Mouse (Mus musculus) stomach, postnatal 0 days (tissue): ENCODE results near the gene Wnt9a. TPM values are rescaled to one million over a fixed set of nuclear protein-coding genes. Genes with fewer than 3 reads are reported as not detected.
A peak's percentile ranks its signal among the peaks of the same experiment; 100 is the strongest.

Source experiments
- ATAC-seq: fragments of 200-750 bp; cut with Nextera tagmentation; 2 replicates; pipeline ENCODE4 v1.8.0; 2017; ENCODE audit not compliant: low FRiP score, low TSS enrichment
- DNase-seq: peaks from one replicate; pipeline ENCODE4 v3.0.0-alpha.2; 2016; ENCODE audit warnings: low spot score
- H3K27ac ChIP-seq: fragments of 300-500 bp; sonication (generic); replicated peaks from 2 replicates; pipeline ENCODE4 v1.5.1; 2014; ENCODE audit warnings: mild to moderate bottlenecking, control low read depth
- H3K27me3 ChIP-seq: fragments of 300-500 bp; sonication (generic); 2 replicates; pipeline ENCODE4 v1.6.1; 2014; ENCODE audit warnings: low read length; ENCODE audit not compliant: control insufficient read depth, insufficient read depth
- H3K36me3 ChIP-seq: fragments of 300-500 bp; sonication (generic); 2 replicates; pipeline ENCODE4 v1.6.1; 2014; ENCODE audit warnings: low read length, mixed read lengths; ENCODE audit not compliant: control insufficient read depth, insufficient read depth
- H3K4me1 ChIP-seq: fragments of 300-500 bp; sonication (generic); replicated peaks from 2 replicates; pipeline ENCODE4 v1.6.1; 2014; ENCODE audit warnings: antibody characterized with exemption; ENCODE audit not compliant: control insufficient read depth, insufficient read depth
- H3K4me2 ChIP-seq: fragments of 300-500 bp; sonication (generic); replicated peaks from 2 replicates; pipeline ENCODE4 v1.6.1; 2014; ENCODE audit warnings: low read depth, mild to moderate bottlenecking, control low read depth, moderate library complexity
- H3K4me3 ChIP-seq: fragments of 300-500 bp; sonication (generic); 2 replicates; pipeline ENCODE4 v1.5.1; 2014; ENCODE audit warnings: low read depth, low read length, control low read depth
- H3K9ac ChIP-seq: fragments of 300-500 bp; sonication (generic); 2 replicates; pipeline ENCODE4 v1.6.1; 2014; ENCODE audit warnings: mild to moderate bottlenecking, low read length, control low read depth, mixed read lengths
- H3K9me3 ChIP-seq: fragments of 300-500 bp; sonication (generic); 2 replicates; pipeline ENCODE4 v1.6.1; 2016; ENCODE audit warnings: low read length; ENCODE audit not compliant: control insufficient read depth
- CTCF ChIP-seq: IDR thresholded peaks from 2 replicates; pipeline ENCODE4 v1.5.1; 2016; ENCODE audit warnings: antibody characterized with exemption, low read depth, mild to moderate bottlenecking, moderate library complexity
- EP300 ChIP-seq: optimal IDR thresholded peaks from 2 replicates; pipeline ENCODE3; 2016; ENCODE audit warnings: antibody characterized with exemption
- WGBS: fragments of 180-500 bp; shearing (Covaris S2); extraction: QIAGEN DNeasy Blood & Tissue Kit; methylation state at CpG from one replicate; pipeline ENCODE4 v1.1.7; 2014; 5-methylcytosine and 5-hydroxymethylcytosine counted together
- polyA plus RNA-seq: library from polyadenylated mRNA; unstranded; fragments of >200 nt; fragmentation: Nextera tagmentation; extraction: Ambion mirVana; gene quantifications from 2 replicates; pipeline ENCODE4 v1.2.1, GENCODE M21; 2015

Wnt9a gene
- polyA plus RNA-seq, 1 experiment from 2014 or later = 2.8 TPM

GRCm38 (mm10) chr11:59305821-59306215 lies 910 bp upstream of the Wnt9a start:
- H3K9ac ChIP-seq = no peak overlapping the region
- H3K4me3 ChIP-seq = no peak overlapping the region
- ATAC-seq (no peak), DNase-seq (no peak)
- no peak overlapping the region for H3K27ac ChIP-seq
- H3K4me2 ChIP-seq = peak overlapping the region; percentile 90; the same call in 1 of the 2 replicates
- TF ChIP-seq EP300 (no peak), CTCF (no peak)
- H3K9me3 ChIP-seq = no peaks in the 10 kb centered on the region
- no peaks in the 10 kb centered on the region for H3K27me3 ChIP-seq
- peaks cover 3% of the 10 kb centered on the region for H3K4me1 ChIP-seq
- WGBS = 8% methylated on average over 10 of the region's 10 CpGs
- H3K36me3 ChIP-seq = no peaks in the 10 kb centered on the region

DNA sequence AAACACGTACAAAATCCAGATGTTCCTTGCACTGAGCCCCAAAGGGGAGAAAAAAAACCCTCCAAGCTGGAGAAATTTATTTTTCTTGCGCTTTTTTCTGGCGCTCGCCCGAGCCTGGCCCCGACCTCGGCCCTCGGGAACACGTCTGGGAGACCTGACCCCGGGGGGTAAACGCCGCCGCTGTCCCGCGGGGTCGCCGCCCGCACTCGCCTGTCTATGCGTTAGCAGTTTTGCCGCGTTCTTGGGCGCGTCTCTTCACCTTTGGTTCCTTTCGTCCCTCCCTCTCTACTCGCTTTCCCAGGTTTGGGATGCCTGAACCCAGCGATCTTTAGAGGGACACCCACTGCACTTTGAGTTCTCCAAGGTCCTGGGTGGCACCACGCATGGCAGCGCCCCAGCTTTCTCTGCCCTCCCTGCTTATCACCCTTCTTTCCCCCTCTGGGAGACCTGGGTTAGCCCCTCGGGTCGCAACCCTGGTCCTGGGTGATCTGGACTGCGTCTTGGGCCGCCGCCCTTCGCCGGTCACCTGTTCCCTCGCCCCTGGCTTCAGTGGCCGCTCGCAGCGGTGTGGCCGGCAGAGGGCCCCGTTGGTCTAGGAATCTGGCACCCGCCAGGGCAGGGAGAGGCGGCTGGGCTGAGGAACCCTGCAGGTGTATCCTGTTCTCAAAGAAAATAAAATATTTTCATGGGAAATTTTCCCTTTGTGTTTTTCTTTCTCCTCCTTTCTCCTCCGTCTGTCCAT lies 865 bp downstream of the Wnt9a start:
- Histone ChIP-seq H3K4me2 (peak overlapping the region; percentile 90), H3K27ac (no peak overlapping the region), H3K4me1 (peaks cover 3% of the 10 kb centered on the region), H3K27me3 (no peaks in the 10 kb centered on the region), H3K9ac (peak overlapping the region; percentile 78), H3K4me3 (peak overlapping the region; percentile 70), H3K9me3 (no peaks in the 10 kb centered on the region), H3K36me3 (no peaks in the 10 kb centered on the region)
- DNase-seq (peak; percentile 90), ATAC-seq (peak; percentile 76)
- 2% methylated on average over 45 of the region's 45 CpGs for WGBS
- TF ChIP-seq CTCF (peak; percentile 90), EP300 (no peak)

GRCm38 (mm10) chr11:59308164-59308542 lies 1.4 kb downstream of the Wnt9a start:
- H3K36me3 ChIP-seq = no peaks in the 10 kb centered on the region
- DNase-seq = no peak
- peak overlapping the region; percentile 18; the same call in 1 of the 2 replicates for H3K9ac ChIP-seq
- H3K4me1 ChIP-seq = peaks cover 3% of the 10 kb centered on the region
- H3K4me2 ChIP-seq = peak overlapping the region; percentile 90
- H3K9me3 ChIP-seq = no peaks in the 10 kb centered on the region
- peak overlapping the region; percentile 70 for H3K4me3 ChIP-seq
- peak overlapping the region; percentile 69; the same call in 1 of the 2 replicates for H3K27ac ChIP-seq
- WGBS = 29% methylated on average over 12 of the region's 12 CpGs
- TF ChIP-seq EP300 = no peak
- no peak for TF ChIP-seq CTCF
- ATAC-seq = peak; percentile 20
- H3K27me3 ChIP-seq = no peaks in the 10 kb centered on the region

DNA sequence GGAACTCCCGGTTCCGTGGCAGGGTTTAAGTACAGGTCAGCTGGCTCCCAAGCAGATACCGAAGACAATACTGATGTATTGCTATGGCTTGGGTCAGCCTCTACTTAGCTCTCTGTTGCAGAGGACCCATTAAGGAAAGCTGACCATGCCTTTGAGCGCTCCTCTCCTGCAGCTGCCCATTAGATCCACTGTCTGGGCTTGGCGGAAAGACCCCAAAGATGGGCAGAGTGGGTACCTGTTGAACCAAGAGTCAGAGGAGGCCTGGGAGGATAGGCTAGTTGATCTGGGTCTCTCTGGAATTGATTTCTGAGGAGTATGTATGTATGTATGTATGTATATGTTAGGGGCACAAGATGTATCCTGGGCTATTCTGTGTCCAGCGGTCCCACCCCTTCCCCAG lies 1.9 kb downstream of the Wnt9a start:
- 37% methylated on average over 6 of the region's 6 CpGs for WGBS
- H3K4me1 ChIP-seq = peaks cover 6% of the 10 kb centered on the region
- H3K4me2 ChIP-seq = peak overlapping the region; percentile 90
- DNase-seq (no peak), ATAC-seq (no peak)
- TF ChIP-seq CTCF = no peak
- no peak for TF ChIP-seq EP300
- no peaks in the 10 kb centered on the region for H3K9me3 ChIP-seq
- H3K4me3 ChIP-seq = 0 out of 2 replicates have a peak overlapping the region, but pooled peaks have one; percentile 70
- H3K9ac ChIP-seq = peak overlapping the region; percentile 27; the same call in 1 of the 2 replicates
- no peaks in the 10 kb centered on the region for H3K27me3 ChIP-seq
- peak overlapping the region; percentile 69 for H3K27ac ChIP-seq
- no peaks in the 10 kb centered on the region for H3K36me3 ChIP-seq

DNA sequence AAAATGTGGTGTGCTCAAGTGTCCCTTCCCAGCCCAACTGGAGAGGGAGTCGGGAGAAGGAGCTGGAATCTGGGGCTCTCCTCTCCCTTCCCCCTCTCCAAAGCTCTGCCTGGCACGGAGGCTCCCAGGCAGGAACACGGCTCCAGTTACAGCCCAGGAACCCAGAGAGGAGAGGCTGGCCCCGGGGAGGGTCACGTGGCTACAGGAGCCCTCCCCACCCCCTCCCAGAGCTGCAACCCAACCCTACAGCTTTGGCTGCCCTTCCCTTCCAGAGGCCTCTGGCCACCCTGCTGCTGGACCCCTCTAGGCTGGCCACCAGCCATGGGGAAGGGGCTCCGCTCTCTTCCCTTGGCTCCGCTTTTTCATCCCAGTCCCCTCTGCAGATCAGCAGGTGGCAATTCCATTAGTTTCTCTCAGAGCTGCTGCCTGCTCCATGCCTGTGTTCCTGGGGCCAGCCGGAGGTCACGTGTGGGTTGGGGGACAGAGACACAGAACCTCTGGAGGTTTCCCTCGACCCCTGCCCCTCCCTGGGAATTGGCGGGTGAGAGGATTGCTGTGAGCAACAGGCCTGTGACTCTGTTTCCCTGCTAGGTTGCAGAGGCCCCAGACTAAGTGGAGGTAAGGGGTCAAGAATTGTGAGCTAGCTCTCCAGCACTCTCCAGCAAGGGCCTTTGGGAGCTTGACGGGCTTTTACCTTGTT lies 2.5 kb downstream of the Wnt9a start:
- WGBS = 27% methylated on average over 10 of the region's 12 CpGs
- DNase-seq (peak; percentile 79), ATAC-seq (peak; percentile 76)
- H3K9me3 ChIP-seq = no peaks in the 10 kb centered on the region
- no peaks in the 10 kb centered on the region for H3K27me3 ChIP-seq
- TF ChIP-seq CTCF = 0 out of 2 replicates have a peak, but pooled peaks have one; percentile 14
- TF ChIP-seq EP300 = no peak
- H3K27ac ChIP-seq = peak overlapping the region; percentile 69
- peak overlapping the region; percentile 90 for H3K4me2 ChIP-seq
- no peak overlapping the region for H3K4me3 ChIP-seq
- H3K4me1 ChIP-seq = peaks cover 6% of the 10 kb centered on the region
- H3K36me3 ChIP-seq = no peaks in the 10 kb centered on the region
- H3K9ac ChIP-seq = peak overlapping the region; percentile 27; the same call in 1 of the 2 replicates
